Comparison of ENCODE assay signal across 22 mouse cellular contexts in the genomic region with DNA sequence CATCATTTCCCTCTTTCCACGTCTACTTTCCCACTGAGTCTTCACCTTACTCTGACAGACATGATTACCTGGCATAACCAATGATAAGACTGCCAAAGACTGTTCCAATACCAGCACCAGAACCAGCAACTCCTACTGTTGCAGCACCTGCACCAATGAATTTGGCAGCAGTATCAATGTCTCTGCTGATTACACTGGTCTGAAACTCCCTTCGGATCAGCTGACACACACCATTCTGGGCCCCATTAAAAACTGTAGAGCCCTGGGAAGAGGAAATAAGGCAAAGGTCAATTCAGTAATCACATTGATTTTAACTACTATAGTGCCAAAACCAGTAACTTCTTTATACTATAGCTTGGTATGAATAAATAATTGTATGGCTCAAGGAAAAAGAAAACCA. TPM values are rescaled to one million over a fixed set of nuclear protein-coding genes. Genes with fewer than 3 reads are reported as not detected.
DNase-seq lines count a peak whose midpoint lies in the region; ATAC-seq and TF ChIP-seq lines count a peak whose summit lies in the region.
"Had no signal": no experiment of that assay in that cellular context is flagged by ENCODE, and none has a peak within 500 bp of the region (broad histone marks: within the 10 kb centered on the region; RNA-seq: fewer than 3 reads in every experiment).

No protein-coding gene starts in this region.

- H3K27ac ChIP-seq in gastrocnemius, adult 2 months, result no peak overlapping the region
- no peak overlapping the region for H3K27ac ChIP-seq in heart, embryonic 15.5 days
- H3K27ac ChIP-seq in embryonic facial prominence, embryonic 10.5 days (replicated peaks), result no peak overlapping the region
- no peak overlapping the region for H3K27ac ChIP-seq in liver, embryonic 13.5 days
- H3K27ac ChIP-seq: embryonic facial prominence, embryonic 13.5 days; forebrain, embryonic 10.5 days; hindbrain, embryonic 13.5 days; limb, embryonic 13.5 days; midbrain, embryonic 13.5 days; stomach, embryonic 15.5 days had no signal

- intact Hi-C loops in gastrocnemius, adult 2 months (cut with DNase I), result no loop called here
- intact Hi-C loops in gastrocnemius, postnatal 14 days (cut with DNase I; ENCODE audit: low total_unique reads), result no loop called here

- no peak for TF ChIP-seq CTCF in gastrocnemius, adult 2 months (IDR thresholded peaks at IDR 0.05)

- H3K36me3 ChIP-seq in heart, embryonic 15.5 days, result peaks cover 43% of the 10 kb centered on the region
- peaks cover 55% of the 10 kb centered on the region for H3K36me3 ChIP-seq in embryonic facial prominence, embryonic 10.5 days (replicated peaks)
- H3K36me3 ChIP-seq in liver, embryonic 13.5 days, result peaks cover 35% of the 10 kb centered on the region

- no peaks in the 10 kb centered on the region for H3K27me3 ChIP-seq in heart, embryonic 15.5 days
- no peaks in the 10 kb centered on the region for H3K27me3 ChIP-seq in embryonic facial prominence, embryonic 10.5 days (replicated peaks; ENCODE audit: low read depth, poor library complexity, severe bottlenecking)
- no peaks in the 10 kb centered on the region for H3K27me3 ChIP-seq in liver, embryonic 13.5 days
- H3K27me3 ChIP-seq: embryonic facial prominence, embryonic 13.5 days; hindbrain, embryonic 13.5 days; limb, embryonic 13.5 days; midbrain, embryonic 13.5 days; stomach, embryonic 15.5 days had no signal

- H3K4me2 ChIP-seq in heart, embryonic 15.5 days, result peak overlapping the region; percentile 61
- peak overlapping the region; percentile 19; the same call in 1 of the 2 replicates for H3K4me2 ChIP-seq in liver, embryonic 13.5 days

- ATAC-seq in heart, embryonic 15.5 days (replicated peaks; ENCODE audit: insufficient number of reproducible peaks, insufficient read depth, low FRiP score, low read depth), result no peak
- ATAC-seq in liver, embryonic 13.5 days (ENCODE audit: low read depth), result no peak
- ATAC-seq: midbrain, embryonic 13.5 days had no signal

- no peak overlapping the region; the same call in 1 of the 2 replicates for H3K9ac ChIP-seq in heart, embryonic 15.5 days
- no peak overlapping the region for H3K9ac ChIP-seq in liver, embryonic 13.5 days
- H3K9ac ChIP-seq: hindbrain, embryonic 13.5 days; stomach, embryonic 15.5 days had no signal

- 70% methylated on average over 2 of the region's 2 CpGs for WGBS in heart, embryonic 15.5 days
- 88% methylated on average over 2 of the region's 2 CpGs for WGBS in embryonic facial prominence, embryonic 10.5 days
- WGBS in liver, embryonic 13.5 days (ENCODE audit: insufficient replicate concordance), result 68% methylated on average over 2 of the region's 2 CpGs

- peak overlapping the region; percentile 100; the same call in 1 of the 2 replicates for H3K4me3 ChIP-seq in gastrocnemius, adult 2 months
- peak overlapping the region; percentile 27 for H3K4me3 ChIP-seq in heart, embryonic 15.5 days
- 0 out of 2 replicates have a peak overlapping the region, but pooled peaks have one; percentile 23 for H3K4me3 ChIP-seq in embryonic facial prominence, embryonic 10.5 days
- H3K4me3 ChIP-seq in liver, embryonic 13.5 days (replicated peaks), result peak overlapping the region; percentile 4; the same call in 1 of the 2 replicates

- H3K4me1 ChIP-seq in heart, embryonic 15.5 days (replicated peaks), result peaks cover 14% of the 10 kb centered on the region
- H3K4me1 ChIP-seq in embryonic facial prominence, embryonic 10.5 days, result peaks cover 14% of the 10 kb centered on the region
- H3K4me1 ChIP-seq in liver, embryonic 13.5 days (replicated peaks), result peaks cover 42% of the 10 kb centered on the region

- H3K9me3 ChIP-seq in heart, embryonic 15.5 days (replicated peaks), result no peaks in the 10 kb centered on the region
- H3K9me3 ChIP-seq in embryonic facial prominence, embryonic 10.5 days, result no peaks in the 10 kb centered on the region
- H3K9me3 ChIP-seq in liver, embryonic 13.5 days (replicated peaks), result no peaks in the 10 kb centered on the region
- H3K9me3 ChIP-seq: embryonic facial prominence, embryonic 13.5 days; forebrain, embryonic 10.5 days; hindbrain, embryonic 13.5 days; limb, embryonic 13.5 days; midbrain, embryonic 13.5 days; stomach, embryonic 15.5 days had no signal

- DNase-seq in gastrocnemius, adult 2 months, result no peak
- no peak for DNase-seq in gastrocnemius, postnatal 14 days
- no peak for DNase-seq in heart, adult 8-10 months (ENCODE audit: low spot score)
- DNase-seq in embryonic facial prominence, embryonic 10.5 days (ENCODE audit: low spot score), result no peak
- DNase-seq in liver, embryonic 13.5 days, result no peak
- no peak for DNase-seq in right cerebral cortex, postnatal 10 days (ENCODE audit: low spot score in 2 of 2)
- no peak for DNase-seq in lung, postnatal 25 days (ENCODE audit: low spot score)
- DNase-seq: adrenal gland, postnatal 10 days; cerebellum, adult 9-10 months; gastrocnemius, postnatal 36 days; kidney, adult 11 months; kidney, postnatal 36 days; layer of hippocampus, adult 9-11 months; right cerebral cortex, adult 18-20 months; thymus, postnatal 14 days had no signal

RNA-seq across cellular contexts. Expression of a gene that starts 2.0 kb away (rescaled TPM):
- total RNA-seq in gastrocnemius, adult 2 months (2021), result 1,000 to 10,000 TPM in 1 of 2 experiments, 100 to 1,000 TPM in 1; 956 to 1,535 TPM
- 1,000 to 10,000 TPM; 1,655 to 1,960 TPM for total RNA-seq in gastrocnemius, postnatal 14 days (2021)
- polyA plus RNA-seq in heart, embryonic 15.5 days (2015; fragmentation: Nextera tagmentation; extraction: Ambion mirVana), result 2,396 and 3,120 TPM in 2 replicates
- total RNA-seq in heart, adult 8-10 months (2022), result 1,000 to 10,000 TPM; 2,950 to 3,478 (median 3,237) TPM
- polyA plus RNA-seq in embryonic facial prominence, embryonic 10.5 days (2016; fragmentation: Nextera tagmentation; extraction: Ambion mirVana), result 851 and 858 TPM in 2 replicates
- polyA plus RNA-seq in liver, embryonic 13.5 days (2015; fragmentation: Nextera tagmentation; extraction: Ambion mirVana), result 848 and 919 TPM in 2 replicates

RNA-seq across cellular contexts. Expression of a gene that starts 16.7 kb away (rescaled TPM):
- total RNA-seq in gastrocnemius, adult 2 months (2021), result 10 to 100 TPM; 25.2 to 27.5 TPM
- total RNA-seq in gastrocnemius, postnatal 14 days (2021), result 10 to 100 TPM; 16.6 to 20.4 TPM
- 38.1 and 39.3 TPM in 2 replicates for polyA plus RNA-seq in heart, embryonic 15.5 days (2015; fragmentation: Nextera tagmentation; extraction: Ambion mirVana)
- 10 to 100 TPM; 38.4 to 45.9 (median 42.3) TPM for total RNA-seq in heart, adult 8-10 months (2022)
- polyA plus RNA-seq in embryonic facial prominence, embryonic 10.5 days (2016; fragmentation: Nextera tagmentation; extraction: Ambion mirVana), result 80.0 and 86.4 TPM in 2 replicates
- 18.5 and 28.3 TPM in 2 replicates for polyA plus RNA-seq in liver, embryonic 13.5 days (2015; fragmentation: Nextera tagmentation; extraction: Ambion mirVana)

Comparison
In these comparisons a context has a peak if more than half of its experiments do, and no peak if none do; other contexts are left out.
1. H3K4me3 ChIP-seq: peak in every context shown above with its lines; median percentile 100 in gastrocnemius, adult 2 months; 27 in heart, embryonic 15.5 days; 23 in embryonic facial prominence, embryonic 10.5 days; 4 in liver, embryonic 13.5 days.